Mouse (Mus musculus): ENCODE measurements around the gene Tsc22d3. TPM values are rescaled to one million over a fixed set of nuclear protein-coding genes. Genes with fewer than 3 reads are reported as not detected.

Gene Tsc22d3
- polyA plus RNA-seq, 1 experiment from 2014 or later: 184 TPM

- Histone ChIP-seq H3K27ac (ENCODE audit: low read depth, low read length) (no peak overlapping the region), H3K4me2 (no peak overlapping the region), H3K9me3 (replicated peaks; ENCODE audit: control insufficient read depth, low read length) (no peaks in the 10 kb centered on the region), H3K4me3 (ENCODE audit: low read depth, low read length) (no peak overlapping the region), H3K36me3 (ENCODE audit: control insufficient read depth, insufficient read depth, low read length) (no peaks in the 10 kb centered on the region), H3K27me3 (ENCODE audit: control insufficient read depth, insufficient read depth, low read length) (0 out of 2 replicates have a peak, but pooled peaks cover 2% of the 10 kb centered on the region), H3K4me1 (ENCODE audit: control insufficient read depth, insufficient read depth, low read length) (0 out of 2 replicates have a peak, but pooled peaks cover 5% of the 10 kb centered on the region), H3K9ac (ENCODE audit: low read depth, low read length) (no peak overlapping the region)
- 57% methylated on average over 2 of the region's 2 CpGs for WGBS (ENCODE audit: insufficient replicate concordance)
- ATAC-seq (replicated peaks; ENCODE audit: insufficient number of reproducible peaks, low FRiP score, low TSS enrichment): no peak
These were observed 44.5 kb downstream of the Tsc22d3 start for GRCm38 (mm10) chrX:140555965-140556364.

GRCm38 (mm10) chrX:140555423-140555822, 45.0 kb downstream of the Tsc22d3 start:
- Histone ChIP-seq H3K9ac (ENCODE audit: low read depth, low read length) (no peak overlapping the region), H3K4me2 (no peak overlapping the region), H3K4me3 (ENCODE audit: low read depth, low read length) (no peak overlapping the region), H3K4me1 (ENCODE audit: control insufficient read depth, insufficient read depth, low read length) (0 out of 2 replicates have a peak, but pooled peaks cover 5% of the 10 kb centered on the region), H3K36me3 (ENCODE audit: control insufficient read depth, insufficient read depth, low read length) (no peaks in the 10 kb centered on the region), H3K27me3 (ENCODE audit: control insufficient read depth, insufficient read depth, low read length) (0 out of 2 replicates have a peak, but pooled peaks cover 2% of the 10 kb centered on the region), H3K27ac (ENCODE audit: low read depth, low read length) (no peak overlapping the region), H3K9me3 (replicated peaks; ENCODE audit: control insufficient read depth, low read length) (no peaks in the 10 kb centered on the region)
- WGBS (ENCODE audit: insufficient replicate concordance): 52% methylated on average over 3 of the region's 3 CpGs
- no peak for ATAC-seq (replicated peaks; ENCODE audit: insufficient number of reproducible peaks, low FRiP score, low TSS enrichment)

- no peaks in the 10 kb centered on the region for H3K36me3 ChIP-seq (ENCODE audit: control insufficient read depth, insufficient read depth, low read length)
- H3K9ac ChIP-seq (ENCODE audit: low read depth, low read length): no peak overlapping the region
- H3K4me2 ChIP-seq: no peak overlapping the region
- no peak for ATAC-seq (replicated peaks; ENCODE audit: insufficient number of reproducible peaks, low FRiP score, low TSS enrichment)
- peaks cover 2% of the 10 kb centered on the region; the same call in 1 of the 2 replicates for H3K4me1 ChIP-seq (ENCODE audit: control insufficient read depth, insufficient read depth, low read length)
- no peaks in the 10 kb centered on the region for H3K9me3 ChIP-seq (replicated peaks; ENCODE audit: control insufficient read depth, low read length)
- H3K27me3 ChIP-seq (ENCODE audit: control insufficient read depth, insufficient read depth, low read length): peaks cover 2% of the 10 kb centered on the region; the same call in 1 of the 2 replicates
- WGBS (ENCODE audit: insufficient replicate concordance): 54% methylated on average over 7 of the region's 7 CpGs
- no peak overlapping the region for H3K4me3 ChIP-seq (ENCODE audit: low read depth, low read length)
- H3K27ac ChIP-seq (ENCODE audit: low read depth, low read length): no peak overlapping the region
These were observed 52.6 kb downstream of the Tsc22d3 start for GRCm38 (mm10) chrX:140547660-140548419.

- H3K27ac ChIP-seq (ENCODE audit: low read depth, low read length): no peak overlapping the region
- H3K9ac ChIP-seq (ENCODE audit: low read depth, low read length): no peak overlapping the region
- no peaks in the 10 kb centered on the region; the same call in 1 of the 2 replicates for H3K27me3 ChIP-seq (ENCODE audit: control insufficient read depth, insufficient read depth, low read length)
- H3K36me3 ChIP-seq (ENCODE audit: control insufficient read depth, insufficient read depth, low read length): no peaks in the 10 kb centered on the region
- ATAC-seq (replicated peaks; ENCODE audit: insufficient number of reproducible peaks, low FRiP score, low TSS enrichment): no peak
- H3K4me1 ChIP-seq (ENCODE audit: control insufficient read depth, insufficient read depth, low read length): peaks cover 7% of the 10 kb centered on the region; the same call in 1 of the 2 replicates
- no peaks in the 10 kb centered on the region for H3K9me3 ChIP-seq (replicated peaks; ENCODE audit: control insufficient read depth, low read length)
- H3K4me2 ChIP-seq: no peak overlapping the region
- H3K4me3 ChIP-seq (ENCODE audit: low read depth, low read length): no peak overlapping the region
- 35% methylated on average over 3 of the region's 3 CpGs for WGBS (ENCODE audit: insufficient replicate concordance)
These were observed 55.7 kb downstream of the Tsc22d3 start for GRCm38 (mm10) chrX:140544737-140545136.

GRCm38 (mm10) chrX:140542938-140543673, 57.4 kb downstream of the Tsc22d3 start:
- H3K27ac ChIP-seq (ENCODE audit: low read depth, low read length): peak overlapping the region; percentile 89
- no peaks in the 10 kb centered on the region for H3K27me3 ChIP-seq (ENCODE audit: control insufficient read depth, insufficient read depth, low read length)
- peaks cover 7% of the 10 kb centered on the region; the same call in 1 of the 2 replicates for H3K4me1 ChIP-seq (ENCODE audit: control insufficient read depth, insufficient read depth, low read length)
- ATAC-seq (replicated peaks; ENCODE audit: insufficient number of reproducible peaks, low FRiP score, low TSS enrichment): peak; percentile 84
- peak overlapping the region; percentile 60 for H3K4me3 ChIP-seq (ENCODE audit: low read depth, low read length)
- H3K9me3 ChIP-seq (replicated peaks; ENCODE audit: control insufficient read depth, low read length): no peaks in the 10 kb centered on the region
- 22% methylated on average over 18 of the region's 18 CpGs for WGBS (ENCODE audit: insufficient replicate concordance)
- H3K36me3 ChIP-seq (ENCODE audit: control insufficient read depth, insufficient read depth, low read length): no peaks in the 10 kb centered on the region
- H3K4me2 ChIP-seq: peak overlapping the region; percentile 70
- H3K9ac ChIP-seq (ENCODE audit: low read depth, low read length): peak overlapping the region; percentile 77

GRCm38 (mm10) chrX:140542474-140542845, 58.0 kb downstream of the Tsc22d3 start:
- H3K27me3 ChIP-seq (ENCODE audit: control insufficient read depth, insufficient read depth, low read length): no peaks in the 10 kb centered on the region
- ATAC-seq (replicated peaks; ENCODE audit: insufficient number of reproducible peaks, low FRiP score, low TSS enrichment): peak; percentile 82
- peaks cover 7% of the 10 kb centered on the region; the same call in 1 of the 2 replicates for H3K4me1 ChIP-seq (ENCODE audit: control insufficient read depth, insufficient read depth, low read length)
- peak overlapping the region; percentile 70 for H3K4me2 ChIP-seq
- 4% methylated on average over 21 of the region's 21 CpGs for WGBS (ENCODE audit: insufficient replicate concordance)
- H3K9me3 ChIP-seq (replicated peaks; ENCODE audit: control insufficient read depth, low read length): no peaks in the 10 kb centered on the region
- H3K9ac ChIP-seq (ENCODE audit: low read depth, low read length): peak overlapping the region; percentile 77
- peak overlapping the region; percentile 89 for H3K27ac ChIP-seq (ENCODE audit: low read depth, low read length)
- peak overlapping the region; percentile 60 for H3K4me3 ChIP-seq (ENCODE audit: low read depth, low read length)
- no peaks in the 10 kb centered on the region for H3K36me3 ChIP-seq (ENCODE audit: control insufficient read depth, insufficient read depth, low read length)

- peak overlapping the region; percentile 70 for H3K4me2 ChIP-seq
- H3K4me3 ChIP-seq (ENCODE audit: low read depth, low read length): peak overlapping the region; percentile 60
- no peaks in the 10 kb centered on the region for H3K9me3 ChIP-seq (replicated peaks; ENCODE audit: control insufficient read depth, low read length)
- no peaks in the 10 kb centered on the region for H3K36me3 ChIP-seq (ENCODE audit: control insufficient read depth, insufficient read depth, low read length)
- peaks cover 7% of the 10 kb centered on the region; the same call in 1 of the 2 replicates for H3K4me1 ChIP-seq (ENCODE audit: control insufficient read depth, insufficient read depth, low read length)
- H3K27me3 ChIP-seq (ENCODE audit: control insufficient read depth, insufficient read depth, low read length): no peaks in the 10 kb centered on the region
- H3K9ac ChIP-seq (ENCODE audit: low read depth, low read length): peak overlapping the region; percentile 77
- 20% methylated on average over 10 of the region's 10 CpGs for WGBS (ENCODE audit: insufficient replicate concordance)
- no peak; the same call in 1 of the 2 replicates for ATAC-seq (replicated peaks; ENCODE audit: insufficient number of reproducible peaks, low FRiP score, low TSS enrichment)
- peak overlapping the region; percentile 89 for H3K27ac ChIP-seq (ENCODE audit: low read depth, low read length)
These were observed 58.6 kb downstream of the Tsc22d3 start for GRCm38 (mm10) chrX:140541711-140542473.

GRCm38 (mm10) chrX:140540500-140541114, 59.9 kb downstream of the Tsc22d3 start:
- Histone ChIP-seq H3K36me3 (ENCODE audit: control insufficient read depth, insufficient read depth, low read length) (no peaks in the 10 kb centered on the region), H3K9me3 (replicated peaks; ENCODE audit: control insufficient read depth, low read length) (no peaks in the 10 kb centered on the region), H3K4me3 (ENCODE audit: low read depth, low read length) (peak overlapping the region; percentile 60), H3K27me3 (ENCODE audit: control insufficient read depth, insufficient read depth, low read length) (no peaks in the 10 kb centered on the region), H3K27ac (ENCODE audit: low read depth, low read length) (peak overlapping the region; percentile 46), H3K4me2 (peak overlapping the region; percentile 70), H3K9ac (ENCODE audit: low read depth, low read length) (peak overlapping the region; percentile 6; the same call in 1 of the 2 replicates), H3K4me1 (ENCODE audit: control insufficient read depth, insufficient read depth, low read length) (peaks cover 7% of the 10 kb centered on the region; the same call in 1 of the 2 replicates)
- WGBS (ENCODE audit: insufficient replicate concordance): 73% methylated on average over 15 of the region's 15 CpGs
- ATAC-seq (replicated peaks; ENCODE audit: insufficient number of reproducible peaks, low FRiP score, low TSS enrichment): no peak

Data from heart, embryonic 11.5 days (tissue).